Mouse (Mus musculus) frontal cortex, adult (tissue): Measurements from ENCODE around the gene Taf1b.

Source experiments
- ATAC-seq: cut with Nextera tagmentation; 2 replicates; pipeline ENCODE4 v1.9.2; 2017; ENCODE audit warnings: mild to moderate bottlenecking, moderate library complexity, mixed read lengths; ENCODE audit not compliant: low TSS enrichment

Taf1b gene

DNA sequence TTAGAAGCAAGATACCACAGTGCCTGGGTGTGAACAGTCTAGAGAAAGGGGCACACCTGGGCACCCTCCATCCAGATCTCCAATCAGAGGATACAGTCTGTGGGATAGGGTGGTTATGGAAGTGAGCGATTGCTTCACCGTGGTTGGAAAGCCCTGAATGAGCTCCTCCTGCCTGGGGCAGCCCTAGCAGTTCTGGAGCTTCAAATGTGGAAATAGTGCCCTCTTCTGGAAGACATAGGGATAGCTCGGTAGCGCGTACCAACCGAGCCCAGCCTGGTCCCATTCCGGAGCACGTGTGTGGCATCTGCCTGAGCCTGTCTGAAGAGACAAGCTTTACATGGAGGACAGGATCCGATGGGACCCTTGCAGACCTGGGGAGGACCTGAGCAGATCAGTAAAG is 102.6 kb downstream of the Taf1b start:
- peak; percentile 89 for ATAC-seq

DNA sequence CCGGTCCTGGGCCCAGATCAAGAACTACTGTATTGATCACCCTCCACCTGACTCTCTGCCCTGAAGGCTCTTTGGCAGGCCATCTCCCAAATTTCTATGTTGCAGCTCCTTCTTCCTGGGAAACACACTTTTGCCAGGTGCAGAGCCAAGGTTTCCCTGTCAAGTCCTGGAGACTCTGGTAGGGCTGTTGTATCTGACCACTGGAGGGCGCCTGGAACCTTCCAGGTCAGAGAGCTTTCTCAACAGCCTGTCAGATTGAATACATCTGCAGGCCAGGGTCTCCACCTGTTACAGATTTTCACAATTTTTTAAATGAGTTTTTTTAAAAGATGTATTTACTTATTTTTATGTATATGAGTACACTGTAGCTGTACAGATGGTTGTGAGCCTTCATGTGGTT is 105.1 kb downstream of the Taf1b start:
- no peak for ATAC-seq

DNA sequence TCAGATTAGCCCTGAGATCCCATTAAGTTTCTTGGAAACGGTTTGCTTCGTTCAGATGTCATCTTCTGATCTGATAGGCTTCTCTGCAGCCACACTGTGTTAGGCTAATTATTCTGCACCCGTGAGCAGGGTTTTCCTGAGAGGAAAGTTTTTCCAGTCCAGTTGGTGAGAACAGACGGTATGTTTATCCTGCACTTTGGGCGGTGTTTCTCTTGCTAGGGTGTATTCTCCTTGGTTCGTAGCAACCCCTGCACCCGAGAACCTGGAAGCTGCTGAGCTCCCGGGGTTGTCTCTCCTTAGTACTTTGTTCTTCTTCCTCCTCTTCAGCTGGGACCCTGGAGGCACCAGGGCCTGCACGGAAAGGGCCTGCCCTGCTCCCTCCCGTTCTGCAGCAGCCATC is 108.0 kb downstream of the Taf1b start:
- ATAC-seq = no peak
